Mouse (Mus musculus): ENCODE data around the gene Cldn11. TPM values are rescaled to one million over a fixed set of nuclear protein-coding genes. Genes with fewer than 3 reads are reported as not detected.

The Cldn11 gene
- polyA plus RNA-seq, 1 experiment, result 0.85 TPM

DNA sequence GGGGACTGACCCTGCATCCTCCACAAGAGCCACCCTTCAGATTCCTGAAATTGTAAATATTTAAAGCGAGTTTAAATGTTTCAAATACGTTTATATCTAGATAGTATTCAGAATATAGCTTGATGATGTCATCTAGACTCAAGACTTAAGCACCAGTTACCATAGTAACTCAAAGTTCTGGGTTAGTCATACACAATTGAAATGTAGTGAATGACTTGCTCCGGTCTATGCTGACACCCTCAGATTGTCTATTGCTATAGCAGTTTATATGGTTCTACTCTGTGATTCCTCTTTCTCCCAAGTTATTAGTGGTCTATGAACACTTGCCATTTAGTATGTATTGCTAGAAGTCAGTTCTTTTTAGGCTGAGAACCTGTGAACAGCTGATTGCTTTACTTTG, 40.6 kb upstream of the Cldn11 start:
- no peak overlapping the region for H3K9ac ChIP-seq (ENCODE audit: low read depth, poor library complexity, severe bottlenecking)
- H3K27ac ChIP-seq (ENCODE audit: insufficient read depth, low read length), result no peak overlapping the region
- TF ChIP-seq POLR2A (IDR thresholded peaks at IDR 0.05; ENCODE audit: insufficient read depth, low read length) (no peak), CTCF (IDR thresholded peaks at IDR 0.05; ENCODE audit: low read depth, low read length) (no peak), EP300 (IDR thresholded peaks at IDR 0.05; ENCODE audit: insufficient read depth, low read depth, low read length) (no peak)
- peaks cover 8% of the 10 kb centered on the region for H3K36me3 ChIP-seq (ENCODE audit: control insufficient read depth, insufficient read depth, low read length, poor library complexity, severe bottlenecking)
- H3K9me3 ChIP-seq (replicated peaks; ENCODE audit: control insufficient read depth, insufficient read depth, low read length, poor library complexity, severe bottlenecking), result no peaks in the 10 kb centered on the region
- no peaks in the 10 kb centered on the region for H3K27me3 ChIP-seq (ENCODE audit: control insufficient read depth, insufficient read depth, low read length, poor library complexity, severe bottlenecking)
- no peak overlapping the region for H3K4me3 ChIP-seq (ENCODE audit: low read depth, low read length)
- no peaks in the 10 kb centered on the region for H3K4me1 ChIP-seq (ENCODE audit: control insufficient read depth, insufficient read depth, low read length)

DNA sequence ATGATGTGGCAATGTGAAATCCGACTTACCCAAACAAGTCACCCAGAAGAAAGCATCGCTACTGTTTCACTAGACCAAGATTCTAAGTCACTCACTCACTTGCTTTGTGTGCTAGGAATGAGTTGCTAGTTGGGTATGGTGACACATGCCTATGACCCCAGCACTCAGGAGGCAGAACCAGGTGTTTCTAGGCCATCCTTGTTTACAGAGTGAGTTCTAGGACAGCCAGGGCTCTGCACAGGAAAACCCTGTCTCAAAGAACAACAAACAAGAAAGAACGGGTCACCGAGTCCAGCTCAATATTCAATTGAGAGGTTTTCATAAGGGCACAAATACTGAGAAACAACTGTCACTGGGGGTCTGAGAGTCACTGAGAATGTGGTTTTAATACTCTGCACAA, 26.6 kb upstream of the Cldn11 start:
- no peak overlapping the region for H3K27ac ChIP-seq (ENCODE audit: insufficient read depth, low read length)
- H3K4me3 ChIP-seq (ENCODE audit: low read depth, low read length), result no peak overlapping the region
- peaks cover 24% of the 10 kb centered on the region for H3K36me3 ChIP-seq (ENCODE audit: control insufficient read depth, insufficient read depth, low read length, poor library complexity, severe bottlenecking)
- no peaks in the 10 kb centered on the region for H3K9me3 ChIP-seq (replicated peaks; ENCODE audit: control insufficient read depth, insufficient read depth, low read length, poor library complexity, severe bottlenecking)
- H3K9ac ChIP-seq (ENCODE audit: low read depth, poor library complexity, severe bottlenecking), result no peak overlapping the region
- no peaks in the 10 kb centered on the region for H3K27me3 ChIP-seq (ENCODE audit: control insufficient read depth, insufficient read depth, low read length, poor library complexity, severe bottlenecking)
- no peak for TF ChIP-seq POLR2A (IDR thresholded peaks at IDR 0.05; ENCODE audit: insufficient read depth, low read length)
- no peak for TF ChIP-seq EP300 (IDR thresholded peaks at IDR 0.05; ENCODE audit: insufficient read depth, low read depth, low read length)
- TF ChIP-seq CTCF (IDR thresholded peaks at IDR 0.05; ENCODE audit: low read depth, low read length), result no peak
- H3K4me1 ChIP-seq (ENCODE audit: control insufficient read depth, insufficient read depth, low read length), result no peaks in the 10 kb centered on the region

DNA sequence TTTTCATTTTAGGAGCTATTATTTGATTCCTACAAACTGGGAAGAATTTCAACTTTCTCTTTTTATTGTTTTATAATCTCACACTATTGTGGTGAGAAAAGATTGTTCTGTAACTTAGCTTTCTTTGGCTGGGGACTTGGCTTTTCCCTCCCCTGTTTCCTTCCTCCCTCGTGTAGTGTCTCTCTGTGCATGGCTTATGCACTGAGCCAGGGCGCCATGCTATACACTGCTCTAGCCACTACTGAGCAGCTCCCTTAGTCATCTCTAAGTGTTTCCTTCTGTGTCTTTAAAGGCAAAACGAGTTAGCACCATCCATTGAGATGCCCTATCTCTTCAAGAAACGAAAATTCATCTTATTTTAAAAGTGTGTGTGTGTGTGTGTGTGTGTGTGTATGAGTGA, 23.4 kb upstream of the Cldn11 start:
- no peaks in the 10 kb centered on the region for H3K9me3 ChIP-seq (replicated peaks; ENCODE audit: control insufficient read depth, insufficient read depth, low read length, poor library complexity, severe bottlenecking)
- 0 out of 2 replicates have a peak, but pooled peaks cover 4% of the 10 kb centered on the region for H3K36me3 ChIP-seq (ENCODE audit: control insufficient read depth, insufficient read depth, low read length, poor library complexity, severe bottlenecking)
- H3K9ac ChIP-seq (ENCODE audit: low read depth, poor library complexity, severe bottlenecking), result no peak overlapping the region
- H3K4me1 ChIP-seq (ENCODE audit: control insufficient read depth, insufficient read depth, low read length), result no peaks in the 10 kb centered on the region
- no peak for TF ChIP-seq CTCF (IDR thresholded peaks at IDR 0.05; ENCODE audit: low read depth, low read length)
- no peak for TF ChIP-seq EP300 (IDR thresholded peaks at IDR 0.05; ENCODE audit: insufficient read depth, low read depth, low read length)
- no peak overlapping the region for H3K4me3 ChIP-seq (ENCODE audit: low read depth, low read length)
- H3K27ac ChIP-seq (ENCODE audit: insufficient read depth, low read length), result no peak overlapping the region
- H3K27me3 ChIP-seq (ENCODE audit: control insufficient read depth, insufficient read depth, low read length, poor library complexity, severe bottlenecking), result no peaks in the 10 kb centered on the region

DNA sequence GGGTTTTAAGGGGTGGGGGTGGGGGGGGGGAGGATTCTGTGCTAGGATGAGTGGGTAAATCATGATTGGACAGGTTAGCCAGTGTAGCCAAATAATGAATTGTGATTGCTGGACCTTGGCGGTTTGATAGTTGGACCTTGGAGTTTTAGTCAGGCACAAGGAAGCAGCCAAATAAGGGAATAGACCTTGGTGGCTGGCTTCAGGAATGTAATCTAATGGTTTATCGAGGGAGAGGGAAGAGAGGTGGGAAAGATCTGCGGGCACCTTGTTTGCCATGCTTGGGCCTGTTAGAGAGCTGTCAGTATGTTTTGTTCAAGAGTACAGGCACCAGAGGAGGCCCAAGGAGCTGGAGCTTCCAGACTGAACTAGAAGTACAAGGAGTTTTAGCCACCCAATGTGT, 22.9 kb upstream of the Cldn11 start:
- TF ChIP-seq POLR2A (IDR thresholded peaks at IDR 0.05; ENCODE audit: insufficient read depth, low read length) (no peak), CTCF (IDR thresholded peaks at IDR 0.05; ENCODE audit: low read depth, low read length) (no peak), EP300 (IDR thresholded peaks at IDR 0.05; ENCODE audit: insufficient read depth, low read depth, low read length) (no peak)
- H3K27me3 ChIP-seq (ENCODE audit: control insufficient read depth, insufficient read depth, low read length, poor library complexity, severe bottlenecking), result no peaks in the 10 kb centered on the region
- no peak overlapping the region for H3K9ac ChIP-seq (ENCODE audit: low read depth, poor library complexity, severe bottlenecking)
- H3K4me1 ChIP-seq (ENCODE audit: control insufficient read depth, insufficient read depth, low read length), result no peaks in the 10 kb centered on the region
- 0 out of 2 replicates have a peak, but pooled peaks cover 4% of the 10 kb centered on the region for H3K36me3 ChIP-seq (ENCODE audit: control insufficient read depth, insufficient read depth, low read length, poor library complexity, severe bottlenecking)
- H3K27ac ChIP-seq (ENCODE audit: insufficient read depth, low read length), result no peak overlapping the region
- H3K9me3 ChIP-seq (replicated peaks; ENCODE audit: control insufficient read depth, insufficient read depth, low read length, poor library complexity, severe bottlenecking), result no peaks in the 10 kb centered on the region
- H3K4me3 ChIP-seq (ENCODE audit: low read depth, low read length), result no peak overlapping the region

DNA sequence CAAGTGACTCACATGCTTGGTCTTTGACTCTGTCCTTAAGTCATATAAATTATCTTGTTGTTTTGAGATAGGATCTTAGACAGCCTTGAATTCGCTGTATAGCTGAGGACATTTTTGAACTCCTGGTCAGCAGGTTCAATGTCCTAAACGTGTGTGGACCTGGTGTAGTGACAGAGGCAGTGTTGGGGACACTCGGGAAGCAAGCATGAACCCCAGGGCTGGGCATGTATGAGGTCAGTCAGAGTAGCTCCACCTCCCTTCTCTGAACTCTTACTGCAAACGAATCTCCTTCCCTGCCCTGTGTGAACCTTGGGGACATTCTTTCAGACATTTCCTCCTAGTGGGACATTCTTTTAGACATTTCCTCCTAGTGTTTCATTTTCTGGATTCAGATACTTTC, 20.0 kb upstream of the Cldn11 start:
- no peaks in the 10 kb centered on the region for H3K4me1 ChIP-seq (ENCODE audit: control insufficient read depth, insufficient read depth, low read length)
- no peak overlapping the region for H3K4me3 ChIP-seq (ENCODE audit: low read depth, low read length)
- no peaks in the 10 kb centered on the region for H3K36me3 ChIP-seq (ENCODE audit: control insufficient read depth, insufficient read depth, low read length, poor library complexity, severe bottlenecking)
- H3K9ac ChIP-seq (ENCODE audit: low read depth, poor library complexity, severe bottlenecking), result no peak overlapping the region
- H3K27me3 ChIP-seq (ENCODE audit: control insufficient read depth, insufficient read depth, low read length, poor library complexity, severe bottlenecking), result no peaks in the 10 kb centered on the region
- no peak overlapping the region for H3K27ac ChIP-seq (ENCODE audit: insufficient read depth, low read length)
- no peaks in the 10 kb centered on the region for H3K9me3 ChIP-seq (replicated peaks; ENCODE audit: control insufficient read depth, insufficient read depth, low read length, poor library complexity, severe bottlenecking)
- no peak for TF ChIP-seq CTCF (IDR thresholded peaks at IDR 0.05; ENCODE audit: low read depth, low read length)
- no peak for TF ChIP-seq EP300 (IDR thresholded peaks at IDR 0.05; ENCODE audit: insufficient read depth, low read depth, low read length)
- no peak for TF ChIP-seq POLR2A (IDR thresholded peaks at IDR 0.05; ENCODE audit: insufficient read depth, low read length)

DNA sequence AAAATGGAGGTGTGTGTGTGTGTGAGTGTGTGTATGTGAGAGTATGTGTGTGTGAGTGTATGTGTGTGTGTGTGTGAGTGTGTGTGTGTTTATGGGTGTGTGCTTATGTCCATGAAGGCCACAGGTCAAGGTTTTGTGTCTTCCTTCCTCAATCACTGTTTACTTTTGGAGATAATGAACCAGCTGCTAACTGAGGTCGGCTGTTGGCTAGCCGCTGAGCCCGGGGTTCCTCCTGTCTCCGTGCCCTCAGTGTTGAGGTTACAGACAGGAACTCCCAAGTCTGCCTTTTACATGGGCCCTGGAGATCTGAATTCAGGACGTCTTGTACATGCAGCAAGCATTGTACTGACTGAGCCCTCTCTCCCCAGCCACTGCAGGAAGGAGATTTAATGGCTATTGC, 16.1 kb upstream of the Cldn11 start:
- TF ChIP-seq EP300 (IDR thresholded peaks at IDR 0.05; ENCODE audit: insufficient read depth, low read depth, low read length) (no peak), CTCF (IDR thresholded peaks at IDR 0.05; ENCODE audit: low read depth, low read length) (no peak), POLR2A (IDR thresholded peaks at IDR 0.05; ENCODE audit: insufficient read depth, low read length) (no peak)

More for the DNA sequence above, 16.1 kb upstream of the Cldn11 start:
- H3K9me3 ChIP-seq (replicated peaks; ENCODE audit: control insufficient read depth, insufficient read depth, low read length, poor library complexity, severe bottlenecking), result no peaks in the 10 kb centered on the region
- H3K9ac ChIP-seq (ENCODE audit: low read depth, poor library complexity, severe bottlenecking), result no peak overlapping the region
- H3K4me3 ChIP-seq (ENCODE audit: low read depth, low read length), result no peak overlapping the region
- no peak overlapping the region for H3K27ac ChIP-seq (ENCODE audit: insufficient read depth, low read length)
- no peaks in the 10 kb centered on the region for H3K36me3 ChIP-seq (ENCODE audit: control insufficient read depth, insufficient read depth, low read length, poor library complexity, severe bottlenecking)
- H3K27me3 ChIP-seq (ENCODE audit: control insufficient read depth, insufficient read depth, low read length, poor library complexity, severe bottlenecking), result no peaks in the 10 kb centered on the region
- no peaks in the 10 kb centered on the region for H3K4me1 ChIP-seq (ENCODE audit: control insufficient read depth, insufficient read depth, low read length)
